Mouse (Mus musculus) heart, postnatal 25 days (tissue): Measurements from ENCODE around the gene Gm10181. TPM values are rescaled to one million over a fixed set of nuclear protein-coding genes. Genes with fewer than 3 reads are reported as not detected.

Experiments
- total RNA-seq, 2 experiments: library from RNA; stranded (reverse); gene quantifications; 2 replicates each; pipeline ENCODE4 v1.2.3; 2021

Gene Gm10181
- total RNA-seq, 2 experiments from 2014 or later = not detected

Other genes starting within 250 kb of the Gm10181 start
- 10 to 100 TPM; 33.4 to 37.8 TPM for gene Herpud2, start 62.4 kb downstream of the Gm10181 start, total RNA-seq
- 100 to 1,000 TPM; 108 to 115 TPM for gene Sept7, start 163.0 kb downstream of the Gm10181 start, total RNA-seq